Mouse (Mus musculus) erythroid progenitor cell, adult 5-6 weeks (primary cell): ENCODE results near the gene Ppy. TPM values are rescaled to one million over a fixed set of nuclear protein-coding genes. Genes with fewer than 3 reads are reported as not detected.

Experiments
- ATAC-seq: replicated peaks from 2 replicates; pipeline ENCODE4 v1.8.0; 2016; ENCODE audit warnings: moderate number of reproducible peaks, mild to moderate bottlenecking, moderate TSS enrichment, inconsistent platforms; ENCODE audit not compliant: poor library complexity, low FRiP score, severe bottlenecking
- total RNA-seq, 2 experiments: library from RNA; stranded (forward) in 1 of 2; stranded (reverse) in 1 of 2; fragments of 150-400 nt in 1 of 2; fragments of 186-747, 209-891 nt in 1 of 2; gene quantifications; 2 replicates each; pipeline versions ENCODE4 v1.2.3 to v1.2.4; 2015 to 2017; ENCODE audit warnings: low replicate concordance in 2 of 2

The Ppy gene
- total RNA-seq (2015; ENCODE audit: low replicate concordance) (not detected in 2 replicates), total RNA-seq (2017; ENCODE audit: low replicate concordance) (not detected in 2 replicates)

- ATAC-seq = no peak
Measured at GRCm38 (mm10) chr11:102101219-102101618, at the start of gene Ppy. TSS of gene Ppy (minus strand) at chr11:102101319.

GRCm38 (mm10) chr11:102147213-102147989 is 46.3 kb upstream of the Ppy start:
- ATAC-seq = no peak

- peak; percentile 44 for ATAC-seq
Measured at GRCm38 (mm10) chr11:102146531-102146930, 45.4 kb upstream of the Ppy start.

GRCm38 (mm10) chr11:102146005-102146404 is 44.9 kb upstream of the Ppy start:
- ATAC-seq = peak; percentile 62

- no peak for ATAC-seq
Measured at GRCm38 (mm10) chr11:102145471-102146001, 44.4 kb upstream of the Ppy start, which contains the start of gene Nags. TSS of gene Nags (plus strand) at chr11:102145513.

GRCm38 (mm10) chr11:102144957-102145470 is 43.9 kb upstream of the Ppy start:
- no peak for ATAC-seq

- no peak for ATAC-seq
Measured at GRCm38 (mm10) chr11:102142355-102142754, 41.2 kb upstream of the Ppy start.

GRCm38 (mm10) chr11:102140508-102140907 is 39.4 kb upstream of the Ppy start:
- peak; percentile 68; the same call in 1 of the 2 replicates for ATAC-seq

GRCm38 (mm10) chr11:102138447-102138740 is 37.3 kb upstream of the Ppy start:
- peak; percentile 83 for ATAC-seq

- peak; percentile 35; the same call in 1 of the 2 replicates for ATAC-seq
Measured at GRCm38 (mm10) chr11:102137625-102138446, 36.7 kb upstream of the Ppy start.

GRCm38 (mm10) chr11:102134516-102134915 is 33.4 kb upstream of the Ppy start:
- no peak for ATAC-seq

GRCm38 (mm10) chr11:102117386-102117785 is 16.3 kb upstream of the Ppy start:
- no peak for ATAC-seq

- no peak for ATAC-seq
Measured at GRCm38 (mm10) chr11:102116241-102116640, 15.1 kb upstream of the Ppy start.

GRCm38 (mm10) chr11:102111576-102111975 is 10.5 kb upstream of the Ppy start:
- no peak for ATAC-seq

- ATAC-seq = no peak
Measured at GRCm38 (mm10) chr11:102107732-102108131, 6.6 kb upstream of the Ppy start, which contains the start of gene Pyy. TSS of gene Pyy (minus strand) at chr11:102107832.

- no peak for ATAC-seq
Measured at GRCm38 (mm10) chr11:102106911-102107310, 5.8 kb upstream of the Ppy start.

GRCm38 (mm10) chr11:102102485-102103258 is 1.6 kb upstream of the Ppy start:
- ATAC-seq = peak; percentile 54; the same call in 1 of the 2 replicates

GRCm38 (mm10) chr11:102096887-102097391 is 4.2 kb downstream of the Ppy start:
- ATAC-seq = peak; percentile 79

- peak; percentile 26 for ATAC-seq
Measured at GRCm38 (mm10) chr11:102096446-102096845, 4.7 kb downstream of the Ppy start.
